Mouse (Mus musculus) ES-E14 (cell line): Measurements from ENCODE around the gene Golga2. TPM values are rescaled to one million over a fixed set of nuclear protein-coding genes. Genes with fewer than 3 reads are reported as not detected.

Experiments
- DNase-seq: peaks from one replicate; pipeline ENCODE4 v3.0.0-alpha.2; 2013; ENCODE audit warnings: low read depth, low spot score
- H3K27ac ChIP-seq: 2 replicates; pipeline ENCODE4 v1.5.1; 2012; ENCODE audit warnings: low read depth, mild to moderate bottlenecking, low read length, moderate library complexity, mixed read lengths; ENCODE audit not compliant: poor library complexity, insufficient read depth, severe bottlenecking
- H3K36me3 ChIP-seq: 2 replicates; pipeline ENCODE4 v1.6.1; 2012; ENCODE audit warnings: mild to moderate bottlenecking, low read length, moderate library complexity, mixed read lengths; ENCODE audit not compliant: control insufficient read depth, poor library complexity, insufficient read depth, severe bottlenecking
- H3K4me1 ChIP-seq, 2 experiments: fragments of 150-350 bp in 1 of 2; sonication (generic) in 1 of 2; 2 replicates each; pipeline ENCODE4 v1.6.1; 2012; ENCODE audit warnings: low read length in 2 of 2, mild to moderate bottlenecking in 1 of 2, mixed read lengths in 1 of 2; ENCODE audit not compliant: control insufficient read depth in 2 of 2, insufficient read depth in 2 of 2, poor library complexity in 1 of 2
- H3K4me3 ChIP-seq, 2 experiments: fragments of 150-350 bp in 1 of 2; sonication (generic) in 1 of 2; 2 replicates each; pipeline ENCODE4 v1.5.1; 2012; ENCODE audit warnings: low read length in 2 of 2, low read depth in 1 of 2, mild to moderate bottlenecking in 1 of 2, mixed read lengths in 1 of 2; ENCODE audit not compliant: insufficient read depth in 1 of 2, poor library complexity in 1 of 2, severe bottlenecking in 1 of 2
- H3K9ac ChIP-seq: 2 replicates; pipeline ENCODE4 v1.6.1; 2012; ENCODE audit warnings: low read depth, mild to moderate bottlenecking, low read length, mixed read lengths; ENCODE audit not compliant: poor library complexity, insufficient read depth, severe bottlenecking
- H3K9me3 ChIP-seq: fragments of 150-350 bp; sonication (generic); 2 replicates; pipeline ENCODE4 v1.6.1; 2012; ENCODE audit warnings: low read depth, mild to moderate bottlenecking, low read length; ENCODE audit not compliant: control insufficient read depth, insufficient read depth
- CHD2 ChIP-seq: IDR thresholded peaks from 2 replicates; pipeline ENCODE4 v1.6.1; 2014; ENCODE audit warnings: mild to moderate bottlenecking, low read depth, low read length, inconsistent platforms
- HCFC1 ChIP-seq: IDR thresholded peaks from 2 replicates; pipeline ENCODE4 v1.6.1; 2012; ENCODE audit warnings: low read length, inconsistent platforms, borderline replicate concordance; ENCODE audit not compliant: insufficient read depth
- MAFK ChIP-seq: IDR thresholded peaks from 2 replicates; pipeline ENCODE4 v1.6.1; 2014; ENCODE audit warnings: mild to moderate bottlenecking, low read depth, low read length, inconsistent platforms; ENCODE audit not compliant: insufficient read depth
- ZC3H11A ChIP-seq: IDR thresholded peaks from 2 replicates; pipeline ENCODE4 v1.6.1; 2012; ENCODE audit warnings: low read depth, mild to moderate bottlenecking, inconsistent platforms, low read length, borderline replicate concordance
- ZNF384 ChIP-seq: IDR thresholded peaks from 2 replicates; pipeline ENCODE4 v1.6.1; 2012; ENCODE audit warnings: low read depth, low read length, inconsistent platforms
- in situ Hi-C, 2 experiments: fragments of 600-800 bp; cut with MboI; formaldehyde crosslinking; loops; one replicate each; pipeline ENCODE4 v1.15.1; 2025; ENCODE audit warnings: low sequenced_read_pairs in 2 of 2, inconsistent platforms in 1 of 2; ENCODE audit not compliant: unreplicated experiment in 2 of 2
- total RNA-seq: library from RNA; depleted of rRNA; stranded (reverse); fragments of 300-350 nt; gene quantifications from 2 replicates; pipeline ENCODE4 v1.2.3, GENCODE M21; 2012

Golga2 gene
- total RNA-seq, 1 experiment, result 42.2 TPM

DNA sequence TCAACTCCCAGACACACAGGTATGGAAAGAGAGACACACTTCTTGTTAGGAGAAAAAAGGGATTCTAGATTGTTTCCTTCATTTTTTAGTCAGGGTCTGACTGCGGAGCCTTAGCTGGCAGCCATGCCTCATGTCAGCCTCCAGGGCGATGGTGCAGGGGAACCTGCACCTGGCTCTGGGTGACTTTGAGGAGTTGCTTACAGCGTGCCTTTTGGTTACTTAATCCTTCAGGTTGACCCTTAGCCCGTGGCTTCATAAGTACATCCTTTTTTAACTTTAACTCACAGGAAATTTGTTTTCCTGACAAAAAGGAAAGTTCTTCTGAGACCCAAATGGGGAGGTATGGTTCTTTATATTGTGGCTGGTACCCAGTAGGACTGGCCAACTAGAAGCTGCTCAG lies 44.2 kb upstream of the Golga2 start:
- Histone ChIP-seq H3K36me3 (peaks cover 39% of the 10 kb centered on the region), H3K4me1 (peaks cover 0 to 5% of the 10 kb centered on the region in 2 experiments; a peak in 2 of 4 replicates), H3K9ac (no peak overlapping the region), H3K9me3 (no peaks in the 10 kb centered on the region), H3K27ac (no peak overlapping the region), H3K4me3 (no peak overlapping the region)
- in situ Hi-C loops, result no loop called here
- no peak for TF ChIP-seq ZNF384
- TF ChIP-seq MAFK, result no peak
- TF ChIP-seq HCFC1, result no peak
- TF ChIP-seq ZC3H11A, result no peak
- no peak for TF ChIP-seq CHD2
- DNase-seq, result no peak

- Histone ChIP-seq H3K36me3 (peaks cover 56% of the 10 kb centered on the region), H3K27ac (no peak overlapping the region), H3K4me3 (no peak overlapping the region), H3K4me1 (peaks cover 0 to 2% of the 10 kb centered on the region in 2 experiments; a peak in 1 of 4 replicates), H3K9ac (no peak overlapping the region), H3K9me3 (no peaks in the 10 kb centered on the region)
- DNase-seq, result no peak
- TF ChIP-seq MAFK (no peak), ZC3H11A (no peak), CHD2 (no peak), HCFC1 (no peak), ZNF384 (no peak)
- in situ Hi-C loops, result no loop called here
Measured at GRCm38 (mm10) chr2:32246741-32247140, 40.4 kb upstream of the Golga2 start.

DNA sequence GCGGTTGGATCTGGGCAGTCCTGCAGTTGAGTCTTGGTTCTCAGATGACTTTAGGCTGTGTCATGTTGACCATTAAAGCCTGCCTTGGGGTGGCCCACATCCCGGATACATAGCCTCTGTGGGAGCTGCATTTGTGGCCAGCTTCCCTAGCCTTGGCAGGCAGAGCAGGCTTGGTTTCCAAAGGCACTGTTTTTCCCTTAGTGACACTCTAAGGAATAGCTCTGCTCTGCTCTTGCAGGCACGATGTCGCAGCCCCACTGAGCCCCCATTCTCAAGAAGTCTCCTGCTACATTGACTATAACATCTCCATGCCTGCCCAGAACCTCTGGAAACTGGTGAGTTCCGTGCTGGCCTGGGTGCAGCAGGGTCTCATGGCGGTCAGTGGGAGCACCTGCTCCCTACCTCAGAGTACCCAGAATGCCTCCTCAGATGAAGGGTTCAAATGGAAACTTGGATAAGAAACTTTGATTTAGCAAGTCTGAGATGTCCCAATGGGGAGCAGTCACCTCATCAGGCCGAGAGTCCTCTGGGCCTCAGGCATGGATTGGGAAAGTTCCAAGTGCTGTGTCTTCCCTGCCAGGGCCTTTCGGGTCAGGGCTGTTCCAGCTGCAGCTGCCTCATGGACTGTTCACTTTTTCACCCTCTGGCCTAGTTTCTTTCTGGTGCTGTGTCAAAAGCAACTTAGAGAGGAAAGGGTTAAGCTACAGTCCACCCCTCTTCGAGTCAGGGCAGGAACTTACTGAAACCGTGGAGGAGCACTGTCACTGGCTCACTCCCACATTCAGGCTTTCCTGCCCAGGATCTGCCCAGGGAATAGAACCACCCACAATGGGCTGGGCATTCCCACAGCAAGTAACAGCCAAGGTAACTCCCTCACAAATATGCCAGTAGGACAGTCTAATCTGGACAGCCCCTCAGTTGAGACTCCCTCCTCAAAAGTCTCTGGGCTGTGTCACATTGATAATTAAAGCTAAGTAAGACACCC lies 38.5 kb upstream of the Golga2 start:
- in situ Hi-C loops, result no loop called here
- no peak overlapping the region for H3K4me3 ChIP-seq
- peaks cover 63% of the 10 kb centered on the region for H3K36me3 ChIP-seq
- H3K27ac ChIP-seq, result no peak overlapping the region
- no peak for TF ChIP-seq CHD2
- no peak for TF ChIP-seq ZNF384
- no peak for TF ChIP-seq HCFC1
- TF ChIP-seq ZC3H11A, result no peak
- no peak for TF ChIP-seq MAFK
- no peak for DNase-seq
- peaks cover 0 to 4% of the 10 kb centered on the region in 2 experiments; a peak in 1 of 4 replicates for H3K4me1 ChIP-seq
- H3K9ac ChIP-seq, result no peak overlapping the region
- no peaks in the 10 kb centered on the region for H3K9me3 ChIP-seq

DNA sequence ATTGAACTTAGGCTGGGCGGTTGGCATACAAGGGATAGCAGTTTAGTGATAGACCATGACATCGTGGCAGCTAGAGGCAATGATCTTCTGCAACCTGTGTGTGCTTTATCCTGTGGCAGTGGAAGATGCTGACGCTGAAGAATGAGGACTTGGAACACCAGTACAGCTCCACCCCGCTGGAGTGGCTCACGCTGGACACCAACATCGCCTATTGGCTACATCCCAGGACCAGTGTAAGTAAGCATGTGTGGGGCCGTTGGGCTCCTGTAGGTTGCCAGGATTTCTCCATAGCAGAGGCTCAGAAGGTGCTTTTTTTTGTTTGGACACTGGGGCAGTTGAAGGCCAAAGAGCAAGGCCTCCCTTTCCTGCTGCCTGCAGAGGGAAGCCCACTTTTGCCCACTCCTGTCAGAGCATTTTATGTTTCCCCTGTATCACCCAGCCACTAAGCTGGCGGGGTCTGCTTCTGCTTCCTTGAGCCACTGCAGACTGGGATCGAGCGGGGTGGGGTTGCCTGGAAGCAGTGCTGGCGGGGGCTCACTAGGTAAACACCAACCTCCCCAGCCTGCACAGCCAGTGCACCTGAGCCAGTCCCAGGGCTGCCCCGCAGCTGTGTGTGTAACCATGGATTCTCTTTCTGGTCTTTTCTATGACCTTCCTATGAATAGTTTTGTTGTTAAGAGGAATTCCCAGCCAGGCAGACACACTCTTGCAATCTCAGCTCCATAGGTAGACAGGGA lies 35.2 kb upstream of the Golga2 start:
- Histone ChIP-seq H3K9me3 (no peaks in the 10 kb centered on the region), H3K9ac (no peak overlapping the region), H3K4me3 (no peak overlapping the region), H3K4me1 (peaks cover 0 to 4% of the 10 kb centered on the region in 2 experiments; a peak in 1 of 4 replicates), H3K36me3 (peaks cover 60% of the 10 kb centered on the region), H3K27ac (no peak overlapping the region)
- DNase-seq, result no peak
- TF ChIP-seq CHD2, result no peak
- no peak for TF ChIP-seq HCFC1
- TF ChIP-seq ZNF384, result no peak
- TF ChIP-seq MAFK, result no peak
- TF ChIP-seq ZC3H11A, result no peak
- in situ Hi-C loops, result no loop called here
